Mouse (Mus musculus) cerebellum, postnatal 25 days (tissue): ENCODE data around the gene Clmp.
A peak's percentile ranks its signal among the peaks of the same experiment; 100 is the strongest.
"Not testable (repeated sequence)": the region's sequence is repeated elsewhere in the genome, so short reads cannot be mapped to it uniquely, and the experiment has no call there.

Experiments used
- DNase-seq, 2 experiments: peaks; one replicate each; pipeline ENCODE4 v3.0.0; 2021; ENCODE audit warnings: mixed read lengths in 2 of 2

The Clmp gene

GRCm38 (mm10) chr9:40731591-40732048 is 45.9 kb downstream of the Clmp start:
- no peak for DNase-seq

GRCm38 (mm10) chr9:40732302-40732701 is 46.5 kb downstream of the Clmp start:
- no peak for DNase-seq

GRCm38 (mm10) chr9:40737117-40737516 is 51.4 kb downstream of the Clmp start:
- no peak for DNase-seq

GRCm38 (mm10) chr9:40743525-40744034 is 57.8 kb downstream of the Clmp start:
- DNase-seq, result no peak

- DNase-seq, result no peak
Observed at GRCm38 (mm10) chr9:40744233-40744632, 58.5 kb downstream of the Clmp start.

- peak in 1 of 2 experiments; percentile 43 for DNase-seq
Observed at GRCm38 (mm10) chr9:40746796-40747195, 61.0 kb downstream of the Clmp start.

- no peak for DNase-seq
Observed at GRCm38 (mm10) chr9:40747249-40747648, 61.5 kb downstream of the Clmp start.

- DNase-seq, result peak in 1 of 2 experiments; percentile 43
Observed at GRCm38 (mm10) chr9:40749832-40750620, 64.3 kb downstream of the Clmp start.

- DNase-seq, result no peak
Observed at GRCm38 (mm10) chr9:40751749-40752148, 66.0 kb downstream of the Clmp start.

- peak; percentile 60 to 77 for DNase-seq
Observed at GRCm38 (mm10) chr9:40756401-40756800, 70.6 kb downstream of the Clmp start.

- DNase-seq, result peak; percentile 79 to 85
Observed at GRCm38 (mm10) chr9:40757105-40757626, 71.4 kb downstream of the Clmp start.

- DNase-seq, result peak; percentile 84 to 87
Observed at GRCm38 (mm10) chr9:40757685-40758270, 72.0 kb downstream of the Clmp start.

GRCm38 (mm10) chr9:40762354-40762753 is 76.6 kb downstream of the Clmp start:
- DNase-seq, result no peak

GRCm38 (mm10) chr9:40764887-40765580 is 79.3 kb downstream of the Clmp start:
- no peak for DNase-seq

- DNase-seq, result no peak
Observed at GRCm38 (mm10) chr9:40765581-40765940, 79.8 kb downstream of the Clmp start.

- DNase-seq, result no peak
Observed at GRCm38 (mm10) chr9:40766058-40766605, 80.4 kb downstream of the Clmp start.

- no peak for DNase-seq
Observed at GRCm38 (mm10) chr9:40767946-40768345, 82.2 kb downstream of the Clmp start.

- DNase-seq, result peak; percentile 85 to 89
Observed at GRCm38 (mm10) chr9:40772246-40772645, 86.5 kb downstream of the Clmp start.

GRCm38 (mm10) chr9:40773142-40773541 is 87.4 kb downstream of the Clmp start:
- DNase-seq, result not testable (repeated sequence)

- DNase-seq, result no peak
Observed at GRCm38 (mm10) chr9:40773869-40774268, 88.1 kb downstream of the Clmp start.

GRCm38 (mm10) chr9:40776044-40776443 is 90.3 kb downstream of the Clmp start:
- DNase-seq, result no peak

- DNase-seq, result no peak
Observed at GRCm38 (mm10) chr9:40776459-40777248, 90.9 kb downstream of the Clmp start.
